Mouse (Mus musculus): ENCODE results near the gene Hk2.
A peak's percentile ranks its signal among the peaks of the same experiment; 100 is the strongest.

The Hk2 gene

DNA sequence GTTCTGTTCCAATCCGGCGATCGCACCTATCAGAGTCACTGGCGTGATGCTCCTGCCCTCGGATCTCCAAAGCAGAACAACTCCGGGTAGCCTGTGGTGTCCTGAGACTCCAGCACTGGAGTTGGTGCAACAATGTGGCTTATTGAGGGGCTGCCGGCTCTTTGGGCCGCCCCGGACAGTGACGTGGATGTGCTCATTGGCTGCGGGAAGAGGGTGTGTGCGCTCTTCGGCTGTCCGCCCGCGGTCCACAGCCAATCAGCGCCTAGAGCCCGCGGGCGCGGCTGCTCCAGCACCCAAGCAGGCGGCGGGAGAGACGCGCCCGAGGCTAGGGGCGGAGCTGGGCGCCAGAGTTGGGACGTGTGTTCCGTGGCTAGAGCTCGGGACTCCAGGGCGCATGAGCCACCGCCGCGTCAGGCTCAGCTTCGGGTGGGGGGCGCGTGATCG, at the start of gene Hk2:
TSS of gene Hk2 (minus strand) at position 134 of the 444 bp plus-strand sequence.
- peak within 1 kb of the TSS; percentile 99 for H3K4me3 ChIP-seq (replicated peaks; ENCODE audit: low read length)
- H3K4me1 ChIP-seq (replicated peaks; ENCODE audit: low read depth, low read length): peaks cover 37% of the 10 kb centered on the region
- H3K36me3 ChIP-seq (ENCODE audit: insufficient read depth, low read length): peaks cover 31% of the 10 kb centered on the region
- H3K27me3 ChIP-seq (ENCODE audit: insufficient read depth, low read length): peaks cover 24% of the 10 kb centered on the region
- TF ChIP-seq NANOG (IDR thresholded peaks at IDR 0.05; ENCODE audit: borderline replicate concordance, low read length): no peak
- TF ChIP-seq POU5F1 (IDR thresholded peaks at IDR 0.05; ENCODE audit: borderline replicate concordance, low read length): no peak
- no peak for TF ChIP-seq CTCF (conservative IDR thresholded peaks at IDR 0.05; ENCODE audit: low read length)
- no peaks in the 10 kb centered on the region for H3K9me3 ChIP-seq (ENCODE audit: low read length)

DNA sequence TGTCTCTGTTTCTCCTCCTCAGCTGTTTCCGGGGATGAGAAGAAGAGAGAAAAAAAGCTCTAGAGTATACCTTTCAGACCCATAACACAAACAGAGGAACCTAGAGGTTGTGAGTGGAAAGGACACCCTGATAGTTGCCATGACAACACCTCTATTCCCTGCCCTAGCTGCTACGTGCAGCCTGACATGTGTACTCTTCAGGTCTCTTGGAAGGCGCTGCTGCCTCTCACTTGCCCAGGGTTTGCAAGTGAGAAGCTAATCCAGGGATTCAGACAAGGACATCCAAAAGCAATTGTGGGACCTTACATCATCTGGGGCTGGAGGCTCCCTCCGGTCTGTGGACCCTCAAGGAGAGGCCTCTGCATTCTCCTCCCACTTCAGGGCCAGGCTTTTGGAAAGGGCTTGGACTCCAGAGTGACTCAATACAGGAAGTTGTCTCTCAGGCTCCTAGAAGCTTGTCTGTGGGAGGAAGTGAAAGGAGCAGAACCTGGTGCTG, 47.6 kb upstream of the Hk2 start:
- TF ChIP-seq POU5F1 (IDR thresholded peaks at IDR 0.05; ENCODE audit: borderline replicate concordance, low read length) (no peak), CTCF (conservative IDR thresholded peaks at IDR 0.05; ENCODE audit: low read length) (no peak), NANOG (IDR thresholded peaks at IDR 0.05; ENCODE audit: borderline replicate concordance, low read length) (no peak)
- Histone ChIP-seq H3K9me3 (ENCODE audit: low read length) (no peaks in the 10 kb centered on the region), H3K27me3 (ENCODE audit: insufficient read depth, low read length) (no peaks in the 10 kb centered on the region), H3K4me1 (replicated peaks; ENCODE audit: low read depth, low read length) (peaks cover 15% of the 10 kb centered on the region), H3K36me3 (ENCODE audit: insufficient read depth, low read length) (no peaks in the 10 kb centered on the region), H3K4me3 (replicated peaks; ENCODE audit: low read length) (no peak overlapping the region)

DNA sequence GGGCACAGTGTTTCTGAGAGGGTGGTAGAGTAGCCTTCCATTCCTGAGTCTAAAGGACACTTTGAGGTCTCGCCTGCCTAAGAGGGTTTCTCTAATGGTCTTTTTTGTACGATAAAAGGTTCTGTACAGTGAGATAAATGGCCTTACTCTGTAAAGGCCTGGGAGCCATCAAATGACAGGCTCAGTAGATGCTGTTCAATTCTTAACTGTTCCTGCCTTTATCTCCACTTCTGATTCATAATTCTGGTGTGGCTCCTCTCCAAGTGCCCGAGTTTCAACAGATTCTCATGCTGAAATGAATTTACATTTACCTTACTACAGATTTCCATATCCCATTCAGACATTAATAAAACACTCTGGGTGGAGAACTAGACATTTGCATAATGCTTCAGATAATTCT, 46.5 kb upstream of the Hk2 start:
- Histone ChIP-seq H3K4me3 (replicated peaks; ENCODE audit: low read length) (no peak overlapping the region), H3K4me1 (replicated peaks; ENCODE audit: low read depth, low read length) (peaks cover 15% of the 10 kb centered on the region), H3K27me3 (ENCODE audit: insufficient read depth, low read length) (no peaks in the 10 kb centered on the region), H3K9me3 (ENCODE audit: low read length) (no peaks in the 10 kb centered on the region), H3K36me3 (ENCODE audit: insufficient read depth, low read length) (no peaks in the 10 kb centered on the region)
- TF ChIP-seq NANOG (IDR thresholded peaks at IDR 0.05; ENCODE audit: borderline replicate concordance, low read length) (no peak), CTCF (conservative IDR thresholded peaks at IDR 0.05; ENCODE audit: low read length) (no peak), POU5F1 (IDR thresholded peaks at IDR 0.05; ENCODE audit: borderline replicate concordance, low read length) (no peak)

DNA sequence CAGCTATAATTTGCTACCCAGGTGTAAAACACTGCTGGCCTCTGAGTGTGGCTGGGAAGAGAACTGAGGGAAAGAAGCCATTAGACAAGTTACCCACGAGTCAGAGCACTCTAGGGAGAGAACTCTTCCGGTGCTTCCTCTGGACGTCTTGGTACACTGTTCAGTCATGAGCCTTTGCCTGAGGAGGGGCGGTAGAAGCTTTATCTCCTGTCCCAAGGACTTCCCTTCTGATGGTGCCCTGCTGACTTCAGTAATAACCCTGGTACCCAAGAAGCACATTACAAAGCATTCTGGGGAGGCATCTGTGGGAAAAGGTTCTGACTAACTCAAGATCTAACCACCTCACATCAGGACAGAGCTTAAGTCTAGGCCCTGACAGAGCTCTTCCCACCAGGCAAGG, 40.6 kb upstream of the Hk2 start:
- Histone ChIP-seq H3K4me1 (replicated peaks; ENCODE audit: low read depth, low read length) (no peaks in the 10 kb centered on the region), H3K4me3 (replicated peaks; ENCODE audit: low read length) (no peak overlapping the region), H3K9me3 (ENCODE audit: low read length) (no peaks in the 10 kb centered on the region), H3K27me3 (ENCODE audit: insufficient read depth, low read length) (no peaks in the 10 kb centered on the region), H3K36me3 (ENCODE audit: insufficient read depth, low read length) (no peaks in the 10 kb centered on the region)
- TF ChIP-seq POU5F1 (IDR thresholded peaks at IDR 0.05; ENCODE audit: borderline replicate concordance, low read length) (no peak), NANOG (IDR thresholded peaks at IDR 0.05; ENCODE audit: borderline replicate concordance, low read length) (no peak), CTCF (conservative IDR thresholded peaks at IDR 0.05; ENCODE audit: low read length) (no peak)

DNA sequence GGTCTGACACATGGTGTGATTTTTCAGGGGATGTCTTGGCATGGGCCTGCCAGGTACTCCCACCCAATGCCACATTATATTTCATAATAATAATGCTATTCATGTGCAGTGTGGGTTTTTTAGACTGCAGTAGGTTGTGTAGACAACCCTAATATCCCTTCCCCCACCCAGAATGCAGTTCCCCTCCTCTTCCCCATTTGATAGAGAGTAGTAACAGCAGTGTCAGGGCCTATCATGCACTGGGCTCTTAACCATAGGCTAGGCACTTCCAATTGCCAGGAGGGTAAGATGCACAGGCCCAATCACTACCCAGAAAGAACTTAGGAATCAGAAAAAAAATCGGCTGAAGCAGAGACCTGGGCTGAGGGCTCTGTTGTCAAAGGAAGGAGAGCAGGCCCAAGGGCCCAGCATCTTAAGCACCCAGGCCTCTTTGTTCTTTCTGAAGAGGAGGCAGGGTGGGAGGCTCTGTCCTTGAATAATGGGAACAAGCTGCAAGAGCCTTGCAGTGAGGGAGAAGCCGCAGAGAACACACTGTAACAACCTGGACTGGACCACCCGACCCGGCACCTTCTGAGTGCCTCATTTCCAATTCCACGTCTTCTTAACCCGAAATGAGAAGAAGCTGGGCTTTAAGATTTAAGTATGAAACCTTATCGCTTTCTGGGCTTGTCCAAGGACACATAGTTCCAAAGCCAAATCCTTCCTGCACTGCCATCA, 33.9 kb upstream of the Hk2 start:
- Histone ChIP-seq H3K4me1 (replicated peaks; ENCODE audit: low read depth, low read length) (no peaks in the 10 kb centered on the region), H3K36me3 (ENCODE audit: insufficient read depth, low read length) (no peaks in the 10 kb centered on the region), H3K9me3 (ENCODE audit: low read length) (peaks cover 10% of the 10 kb centered on the region), H3K27me3 (ENCODE audit: insufficient read depth, low read length) (no peaks in the 10 kb centered on the region), H3K4me3 (replicated peaks; ENCODE audit: low read length) (no peak overlapping the region)
- TF ChIP-seq POU5F1 (IDR thresholded peaks at IDR 0.05; ENCODE audit: borderline replicate concordance, low read length) (no peak), CTCF (conservative IDR thresholded peaks at IDR 0.05; ENCODE audit: low read length) (no peak), NANOG (IDR thresholded peaks at IDR 0.05; ENCODE audit: borderline replicate concordance, low read length) (no peak)

DNA sequence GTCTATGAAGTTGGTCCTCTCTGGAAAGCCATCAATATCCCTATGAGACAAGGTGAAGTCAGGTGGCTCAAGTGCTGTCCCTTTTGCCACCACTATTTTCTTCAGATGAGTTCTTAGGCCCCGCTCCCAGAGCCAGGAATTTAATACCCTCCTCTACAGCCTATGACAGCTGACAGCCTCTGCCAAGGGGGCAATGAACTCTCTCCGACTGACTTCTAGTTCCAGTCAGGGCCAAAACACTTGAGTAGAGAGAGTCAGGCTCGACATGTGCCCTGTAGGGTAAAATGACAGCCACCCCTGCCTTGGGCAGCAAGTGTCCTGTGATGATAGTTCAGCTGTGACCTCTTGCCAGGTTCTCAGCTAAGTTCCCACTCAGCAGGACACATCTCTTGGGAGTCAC, 32.7 kb upstream of the Hk2 start:
- Histone ChIP-seq H3K4me3 (replicated peaks; ENCODE audit: low read length) (no peak overlapping the region), H3K36me3 (ENCODE audit: insufficient read depth, low read length) (no peaks in the 10 kb centered on the region), H3K27me3 (ENCODE audit: insufficient read depth, low read length) (no peaks in the 10 kb centered on the region), H3K4me1 (replicated peaks; ENCODE audit: low read depth, low read length) (no peaks in the 10 kb centered on the region), H3K9me3 (ENCODE audit: low read length) (peaks cover 19% of the 10 kb centered on the region)
- TF ChIP-seq POU5F1 (IDR thresholded peaks at IDR 0.05; ENCODE audit: borderline replicate concordance, low read length): no peak
- TF ChIP-seq CTCF (conservative IDR thresholded peaks at IDR 0.05; ENCODE audit: low read length): no peak
- no peak for TF ChIP-seq NANOG (IDR thresholded peaks at IDR 0.05; ENCODE audit: borderline replicate concordance, low read length)

DNA sequence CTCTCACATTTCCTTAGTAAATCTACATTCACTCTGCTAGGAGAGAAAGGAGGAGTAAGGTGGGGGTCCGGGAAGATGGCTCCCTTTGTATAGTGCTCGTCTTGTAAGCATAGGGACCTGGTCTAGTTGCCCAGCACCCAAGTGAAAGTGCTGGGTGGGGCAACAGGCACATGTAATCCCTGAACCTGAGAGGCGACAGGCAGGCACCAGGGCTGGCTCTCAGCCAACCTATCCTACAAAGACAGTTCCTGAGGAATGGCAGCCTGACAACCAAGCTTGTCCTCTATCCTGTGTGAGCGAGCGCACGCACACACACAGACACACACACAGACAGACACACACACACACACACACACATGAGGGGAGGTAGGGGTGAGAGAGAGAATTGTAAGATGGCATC, 32.2 kb upstream of the Hk2 start:
- TF ChIP-seq NANOG (IDR thresholded peaks at IDR 0.05; ENCODE audit: borderline replicate concordance, low read length) (no peak), CTCF (conservative IDR thresholded peaks at IDR 0.05; ENCODE audit: low read length) (no peak), POU5F1 (IDR thresholded peaks at IDR 0.05; ENCODE audit: borderline replicate concordance, low read length) (no peak)
- Histone ChIP-seq H3K36me3 (ENCODE audit: insufficient read depth, low read length) (no peaks in the 10 kb centered on the region), H3K9me3 (ENCODE audit: low read length) (peaks cover 24% of the 10 kb centered on the region), H3K4me1 (replicated peaks; ENCODE audit: low read depth, low read length) (no peaks in the 10 kb centered on the region), H3K4me3 (replicated peaks; ENCODE audit: low read length) (no peak overlapping the region), H3K27me3 (ENCODE audit: insufficient read depth, low read length) (no peaks in the 10 kb centered on the region)

DNA sequence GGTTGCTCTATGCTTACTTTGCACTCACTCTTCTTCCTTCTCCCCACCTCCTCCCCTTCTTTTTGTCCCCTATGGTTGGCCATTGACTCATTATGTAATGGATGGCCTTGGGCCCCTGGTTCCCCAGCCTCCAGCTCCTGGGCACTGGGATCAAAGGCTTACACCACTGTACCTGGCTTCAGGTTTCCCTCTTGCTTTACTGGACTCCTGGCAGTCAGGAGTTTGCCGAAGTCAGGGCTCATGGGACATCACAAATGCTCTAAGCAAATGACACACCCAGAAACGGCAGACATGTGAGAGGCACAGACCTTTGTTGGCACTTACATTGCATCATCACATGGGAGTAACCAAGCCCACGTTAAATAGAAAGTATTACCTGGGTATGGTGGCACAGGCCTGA, 31.6 kb upstream of the Hk2 start:
- Histone ChIP-seq H3K4me1 (replicated peaks; ENCODE audit: low read depth, low read length) (no peaks in the 10 kb centered on the region), H3K4me3 (replicated peaks; ENCODE audit: low read length) (no peak overlapping the region), H3K27me3 (ENCODE audit: insufficient read depth, low read length) (no peaks in the 10 kb centered on the region), H3K9me3 (ENCODE audit: low read length) (peaks cover 28% of the 10 kb centered on the region), H3K36me3 (ENCODE audit: insufficient read depth, low read length) (no peaks in the 10 kb centered on the region)
- no peak for TF ChIP-seq POU5F1 (IDR thresholded peaks at IDR 0.05; ENCODE audit: borderline replicate concordance, low read length)
- TF ChIP-seq NANOG (IDR thresholded peaks at IDR 0.05; ENCODE audit: borderline replicate concordance, low read length): no peak
- TF ChIP-seq CTCF (conservative IDR thresholded peaks at IDR 0.05; ENCODE audit: low read length): no peak

Measured in E14TG2a.4 (cell line).